Mouse (Mus musculus) left cerebral cortex, adult 11 months (tissue): ENCODE measurements at regions not wholly inside any gene's neighbourhood (a gene's known extent, or its start where the extent isn't known, plus 50 kb on each side); places are given as distances from the start of the nearest gene placed in this dataset.
A peak's percentile ranks its signal among the peaks of the same experiment; 100 is the strongest.

Source experiments
- DNase-seq: peaks from one replicate; pipeline ENCODE4 v3.0.0; 2022; ENCODE audit warnings: low spot score

GRCm38 (mm10) chr2:114828192-114828591, 173.4 kb upstream of the Dph6 start:
- no peak for DNase-seq

DNA sequence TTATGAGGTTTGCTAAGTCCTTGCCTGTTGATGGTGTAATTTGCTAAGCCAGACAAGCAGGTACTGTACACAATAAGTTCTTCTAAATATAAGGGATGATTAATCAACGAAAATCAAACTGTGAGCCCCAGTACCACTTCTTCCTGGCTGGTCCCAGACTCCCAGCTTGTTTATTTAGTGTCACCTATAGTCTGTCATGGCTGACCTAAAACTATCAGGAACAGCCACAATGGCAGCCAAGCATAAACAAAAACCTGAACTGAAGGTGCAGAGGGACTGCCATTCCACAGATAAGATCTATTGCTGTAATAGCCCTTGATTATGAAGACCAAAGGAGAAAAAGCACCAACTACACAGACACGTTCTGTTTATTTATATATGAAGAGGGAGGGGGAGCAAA, 180.9 kb upstream of the Dph6 start:
- no peak for DNase-seq

GRCm38 (mm10) chr2:114843696-114844388, 189.1 kb upstream of the Dph6 start:
- DNase-seq, result no peak

GRCm38 (mm10) chr2:114844389-114844771, 189.6 kb upstream of the Dph6 start:
- DNase-seq, result no peak

- no peak for DNase-seq
Observed at GRCm38 (mm10) chr2:114848439-114848838, 193.7 kb upstream of the Dph6 start.

GRCm38 (mm10) chr2:114848914-114849313, 194.2 kb upstream of the Dph6 start:
- DNase-seq, result no peak

- peak; percentile 58 for DNase-seq
Observed at GRCm38 (mm10) chr2:114853715-114854530, 199.2 kb upstream of the Dph6 start.

GRCm38 (mm10) chr2:114872272-114872671, 217.5 kb upstream of the Dph6 start:
- no peak for DNase-seq

- DNase-seq, result no peak
Observed at GRCm38 (mm10) chr2:114873090-114873489, 218.3 kb upstream of the Dph6 start.

DNA sequence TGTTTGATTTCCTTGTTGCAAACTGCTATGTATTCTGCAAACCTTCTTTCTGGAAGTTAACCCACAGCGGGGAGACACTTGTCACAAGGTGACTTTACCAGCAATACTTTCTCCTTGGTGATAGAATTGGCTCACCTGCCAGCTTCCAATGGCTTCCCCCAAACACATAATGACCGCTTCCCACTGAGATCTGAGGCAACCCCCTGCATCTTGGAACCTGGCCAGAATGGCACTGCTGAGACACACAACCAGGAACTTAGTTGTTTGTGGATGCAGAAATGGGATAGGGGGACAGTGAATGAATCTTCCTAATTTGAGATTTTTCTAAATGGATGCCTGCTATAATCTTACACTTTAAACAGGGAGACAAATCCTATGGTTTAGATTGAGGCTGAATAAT, 224.3 kb upstream of the Dph6 start:
- DNase-seq, result no peak

DNA sequence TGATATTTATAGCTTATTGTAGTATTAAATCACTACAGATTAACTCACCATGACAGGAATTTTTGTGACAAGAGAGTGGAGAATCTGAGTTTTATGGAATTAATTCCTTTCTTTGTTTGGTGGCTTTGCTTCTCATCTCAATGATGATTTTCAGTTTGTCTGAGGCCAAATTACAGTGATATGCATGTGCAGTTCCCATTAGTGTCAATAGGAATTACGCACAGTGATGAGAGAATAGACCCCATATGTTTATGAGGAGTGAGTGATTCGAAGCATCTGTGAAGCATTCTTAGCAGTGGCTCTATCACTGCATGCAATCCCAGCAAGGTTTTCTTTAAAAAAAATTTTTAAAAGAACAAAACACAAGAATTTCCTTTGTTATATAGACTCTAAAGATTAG, 225.0 kb upstream of the Dph6 start:
- no peak for DNase-seq

DNA sequence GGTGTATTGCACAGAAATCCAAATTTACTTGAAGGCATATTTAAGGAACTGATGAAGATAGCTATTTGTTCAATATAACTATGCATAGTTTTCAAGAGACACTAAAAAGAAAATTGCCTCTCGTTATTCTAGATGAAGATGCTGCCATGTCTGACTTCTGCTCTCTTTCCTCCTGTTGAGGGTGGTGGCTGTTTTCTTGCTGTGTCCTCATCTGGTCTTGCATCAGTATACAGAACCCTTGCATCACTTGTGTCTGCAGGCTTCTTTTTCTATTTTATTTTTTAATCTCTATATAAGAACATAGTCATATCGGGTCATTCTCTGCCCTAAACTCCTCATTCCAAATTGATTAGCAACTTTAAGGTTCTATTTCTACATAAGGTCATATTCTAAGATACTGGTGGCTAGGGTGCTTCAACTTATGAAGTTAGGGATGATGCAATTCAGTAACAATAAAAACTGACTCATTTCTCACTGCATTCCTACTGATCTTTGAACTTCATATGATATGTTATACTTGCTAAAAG, 231.0 kb upstream of the Dph6 start:
- no peak for DNase-seq

- no peak for DNase-seq
Observed at GRCm38 (mm10) chr2:114898812-114899211, 244.0 kb upstream of the Dph6 start.

GRCm38 (mm10) chr2:114911845-114912500, 257.2 kb upstream of the Dph6 start:
- DNase-seq, result no peak

- no peak for DNase-seq
Observed at GRCm38 (mm10) chr2:114915025-114915690, 260.4 kb upstream of the Dph6 start.

- DNase-seq, result no peak
Observed at GRCm38 (mm10) chr2:114918420-114919332, 263.9 kb upstream of the Dph6 start.

DNA sequence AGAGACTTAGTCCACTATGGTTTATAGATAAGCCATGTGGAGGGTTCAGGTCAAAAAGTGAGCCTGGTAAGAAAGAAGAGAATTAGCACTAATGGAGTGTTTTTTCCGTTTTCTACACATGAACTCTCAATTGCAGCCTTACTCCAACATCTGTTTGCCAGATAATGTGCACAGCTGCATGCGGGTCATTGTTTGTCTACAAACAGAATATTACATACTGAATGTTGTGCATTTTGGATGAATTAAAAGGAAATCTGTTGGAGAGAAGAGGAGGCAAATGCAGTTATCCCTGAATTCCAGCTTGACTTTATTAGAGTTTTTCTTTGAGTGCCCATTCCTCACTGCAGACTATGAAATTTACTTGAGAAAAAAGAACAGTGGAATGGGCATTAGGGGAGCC, 269.1 kb upstream of the Dph6 start:
- no peak for DNase-seq

- DNase-seq, result no peak
Observed at GRCm38 (mm10) chr2:114935436-114935835, 280.7 kb upstream of the Dph6 start.

GRCm38 (mm10) chr2:114938416-114939147, 283.8 kb upstream of the Dph6 start:
- no peak for DNase-seq

DNA sequence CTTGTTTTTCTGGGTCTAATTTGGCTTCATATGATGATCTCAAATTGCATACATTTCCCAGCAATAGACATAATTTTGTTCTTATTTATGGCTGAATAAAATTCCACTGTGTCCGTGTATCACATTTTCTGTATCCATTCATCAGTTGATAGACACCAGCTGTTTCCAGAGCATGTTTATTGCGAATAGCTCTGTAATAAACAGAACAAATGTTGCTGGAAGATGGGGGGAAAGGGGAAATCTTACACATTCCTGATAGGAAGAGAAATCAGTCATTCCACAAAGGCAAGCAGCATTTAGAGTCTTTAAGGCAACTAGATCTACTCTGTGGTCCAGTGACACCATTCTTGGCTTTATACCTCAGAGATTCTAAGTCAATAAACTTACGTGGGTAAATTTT, 311.3 kb upstream of the Dph6 start:
- no peak for DNase-seq
